Mouse (Mus musculus) embryo, embryonic 10 days (tissue): Measurements from ENCODE around the gene Myom1.

Source experiments
- DNase-seq: peaks from one replicate; pipeline ENCODE4 v3.0.0-alpha.2; 2015; ENCODE audit warnings: low spot score

Gene Myom1

GRCm38 (mm10) chr17:71017457-71017998 lies 15.1 kb downstream of the Myom1 start:
- no peak for DNase-seq

- DNase-seq: no peak
Observed at GRCm38 (mm10) chr17:71018151-71018550, 15.7 kb downstream of the Myom1 start.

- DNase-seq: no peak
Observed at GRCm38 (mm10) chr17:71018616-71019308, 16.3 kb downstream of the Myom1 start.

GRCm38 (mm10) chr17:71019309-71019655 lies 16.8 kb downstream of the Myom1 start:
- DNase-seq: no peak

- no peak for DNase-seq
Observed at GRCm38 (mm10) chr17:71019860-71020259, 17.4 kb downstream of the Myom1 start.

GRCm38 (mm10) chr17:71022841-71023240 lies 20.4 kb downstream of the Myom1 start:
- no peak for DNase-seq

GRCm38 (mm10) chr17:71024071-71024470 lies 21.6 kb downstream of the Myom1 start:
- DNase-seq: no peak

- DNase-seq: no peak
Observed at GRCm38 (mm10) chr17:71025922-71026321, 23.5 kb downstream of the Myom1 start.

GRCm38 (mm10) chr17:71027186-71027585 lies 24.8 kb downstream of the Myom1 start:
- no peak for DNase-seq

- DNase-seq: no peak
Observed at GRCm38 (mm10) chr17:71032719-71033118, 30.3 kb downstream of the Myom1 start.

GRCm38 (mm10) chr17:71034472-71034871 lies 32.0 kb downstream of the Myom1 start:
- DNase-seq: no peak

GRCm38 (mm10) chr17:71037188-71037587 lies 34.8 kb downstream of the Myom1 start:
- no peak for DNase-seq

- peak; percentile 31 for DNase-seq
Observed at GRCm38 (mm10) chr17:71038812-71039211, 36.4 kb downstream of the Myom1 start.

- DNase-seq: peak; percentile 63
Observed at GRCm38 (mm10) chr17:71039851-71040581, 37.6 kb downstream of the Myom1 start.

GRCm38 (mm10) chr17:71040582-71040880 lies 38.1 kb downstream of the Myom1 start:
- no peak for DNase-seq

GRCm38 (mm10) chr17:71042645-71043044 lies 40.2 kb downstream of the Myom1 start:
- no peak for DNase-seq

- DNase-seq: no peak
Observed at GRCm38 (mm10) chr17:71045591-71045990, 43.2 kb downstream of the Myom1 start.

GRCm38 (mm10) chr17:71046856-71047255 lies 44.4 kb downstream of the Myom1 start:
- DNase-seq: no peak

- DNase-seq: no peak
Observed at GRCm38 (mm10) chr17:71049292-71049691, 46.9 kb downstream of the Myom1 start.

- DNase-seq: no peak
Observed at GRCm38 (mm10) chr17:71053134-71053708, 50.8 kb downstream of the Myom1 start.

- DNase-seq: no peak
Observed at GRCm38 (mm10) chr17:71055203-71055894, 52.9 kb downstream of the Myom1 start.

GRCm38 (mm10) chr17:71056405-71056804 lies 54.0 kb downstream of the Myom1 start:
- no peak for DNase-seq

GRCm38 (mm10) chr17:71057758-71058157 lies 55.3 kb downstream of the Myom1 start:
- DNase-seq: no peak
